Mouse (Mus musculus) heart, postnatal 25 days (tissue): ENCODE data around the gene Thbs3. TPM values are rescaled to one million over a fixed set of nuclear protein-coding genes. Genes with fewer than 3 reads are reported as not detected.

Source experiments
- DNase-seq: peaks from one replicate; pipeline ENCODE4 v3.0.0; 2022; ENCODE audit warnings: low spot score
- intact Hi-C: fragments of 180-260 bp; cut with DNase I; formaldehyde crosslinking; loops from one replicate; pipeline ENCODE4 v1.15.1; 2025
- total RNA-seq, 2 experiments: library from RNA; stranded (reverse); gene quantifications; 2 replicates each; pipeline ENCODE4 v1.2.3; 2021

Thbs3 gene
- 1 to 10 TPM; 6.1 to 7.2 TPM for total RNA-seq

DNA sequence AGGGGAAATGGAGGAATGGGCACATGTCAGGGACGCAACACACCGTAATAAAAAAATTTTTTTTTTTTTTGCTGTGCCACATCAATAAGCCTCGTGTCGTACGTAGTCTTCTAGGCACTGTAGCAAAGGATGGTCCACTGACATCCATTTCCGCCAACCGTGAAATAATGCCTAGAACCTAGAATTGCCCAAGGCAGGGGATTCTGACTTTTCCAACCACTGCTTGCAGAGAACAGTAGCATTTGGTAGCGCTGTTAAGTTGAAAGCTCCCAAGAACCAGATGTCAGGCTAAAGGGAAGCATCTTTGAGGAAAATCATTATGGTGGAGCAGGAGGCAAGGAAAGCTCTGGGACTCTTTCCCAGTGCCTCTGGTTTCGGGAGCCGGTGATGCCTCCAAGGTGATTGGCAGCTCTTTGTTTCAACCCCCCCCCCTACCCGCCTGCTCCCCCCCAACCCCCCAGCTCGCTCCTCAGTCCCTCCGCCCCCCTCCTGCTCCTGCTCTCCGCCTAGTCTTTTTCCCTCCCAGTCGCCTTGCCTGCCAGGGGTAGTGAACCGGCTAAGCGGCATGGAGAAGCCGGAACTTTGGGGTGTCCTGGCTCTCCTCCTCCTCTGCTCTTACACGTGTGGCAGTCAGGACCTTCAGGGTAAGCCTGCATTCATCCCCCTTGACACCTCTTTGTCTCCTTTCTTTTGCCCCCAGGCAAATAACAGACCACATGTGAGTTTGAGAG lies at the start of gene Thbs3:
TSS of gene Thbs3 (plus strand) at position 500 of the 731 bp plus-strand sequence.
- intact Hi-C loops: loop anchor here (2.0 kb wide), 1 partner anchor 18 kb away; no protein-coding TSS in a partner anchor
- no peak for DNase-seq

DNA sequence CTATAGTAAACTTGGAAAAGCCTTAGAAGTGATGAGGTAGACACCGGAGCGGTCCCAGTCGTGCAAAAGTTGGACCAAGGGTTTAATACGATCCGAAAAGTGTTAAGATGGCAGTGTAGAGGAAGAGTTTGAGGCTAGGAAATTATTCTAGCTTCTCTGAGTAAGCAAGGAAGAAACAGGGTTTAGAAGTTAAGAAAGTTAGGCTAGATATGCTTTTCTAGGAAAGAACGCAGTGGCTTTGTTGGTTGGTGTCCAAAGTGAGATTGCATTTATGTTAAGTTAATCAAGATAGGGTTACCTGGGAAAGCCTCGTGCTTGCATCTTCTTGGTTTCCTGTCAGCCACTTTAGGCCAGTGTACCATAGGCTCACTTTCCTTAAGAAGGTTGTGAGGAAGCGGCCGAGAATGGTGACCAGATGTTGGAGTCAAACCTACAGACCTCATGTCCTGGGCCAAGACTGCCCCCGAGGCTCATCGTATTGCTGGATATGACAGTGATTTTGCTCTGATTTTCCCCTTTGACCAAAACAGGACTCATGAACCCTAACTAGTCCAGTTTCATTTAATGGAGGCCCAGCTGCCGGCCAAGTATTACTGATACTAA lies 49.6 kb upstream of the Thbs3 start:
- intact Hi-C loops: loop anchor here (5.0 kb wide), 1 partner anchor 73 kb away; the partner anchor contains the start of gene Rusc1
- no peak for DNase-seq

- no peak for DNase-seq
- intact Hi-C loops: loop anchor here (5.0 kb wide), 1 partner anchor 75 kb away; the partner anchor contains the start of gene Rusc1
These were observed 48.0 kb upstream of the Thbs3 start for GRCm38 (mm10) chr3:89166945-89167344.

DNA sequence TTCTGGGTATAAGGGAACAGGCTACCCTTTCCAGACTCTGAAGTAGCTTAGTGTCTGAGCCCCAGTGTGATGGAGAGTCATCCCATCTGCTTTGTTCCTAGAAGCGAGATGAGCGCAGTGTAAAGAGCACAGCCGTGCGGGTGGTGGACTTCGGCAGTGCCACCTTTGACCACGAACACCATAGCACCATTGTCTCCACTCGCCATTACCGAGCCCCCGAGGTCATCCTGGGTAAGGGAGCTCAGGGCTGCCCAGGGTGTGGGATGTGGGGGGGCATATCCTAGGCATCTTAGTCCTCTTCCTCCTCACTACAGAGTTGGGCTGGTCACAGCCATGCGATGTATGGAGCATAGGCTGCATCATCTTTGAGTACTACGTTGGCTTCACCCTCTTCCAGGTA lies 40.1 kb upstream of the Thbs3 start:
- DNase-seq: no peak
- intact Hi-C loops: loop anchor here (10.0 kb wide), 1 partner anchor 620 kb away; the partner anchor contains the start of genes Lamtor2 and Ubqln4

DNA sequence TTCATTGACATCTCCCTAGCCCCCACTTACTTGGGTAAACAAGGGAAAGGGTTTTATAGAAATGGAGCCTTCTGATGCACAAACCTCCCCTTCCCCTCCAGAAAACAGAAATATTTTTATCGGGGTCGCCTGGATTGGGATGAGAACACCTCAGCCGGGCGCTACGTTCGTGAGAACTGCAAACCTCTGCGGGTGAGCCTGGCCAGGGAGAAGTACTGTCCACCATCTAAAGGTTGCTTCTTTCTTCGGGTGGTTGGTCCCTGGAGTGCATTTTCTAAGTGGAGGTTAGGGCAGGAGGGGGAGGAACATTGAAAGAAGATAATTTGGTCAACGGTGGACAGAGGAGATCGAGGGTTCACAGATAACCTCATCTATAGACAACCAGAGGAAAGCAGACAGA lies 39.4 kb upstream of the Thbs3 start:
- DNase-seq: no peak
- intact Hi-C loops: loop anchor here (10.0 kb wide), 1 partner anchor 621 kb away; the partner anchor contains the start of genes Lamtor2 and Ubqln4

- DNase-seq: no peak
- intact Hi-C loops: loop anchor here (10.0 kb wide), 1 partner anchor 622 kb away; the partner anchor contains the start of genes Lamtor2 and Ubqln4
These were observed 38.6 kb upstream of the Thbs3 start for GRCm38 (mm10) chr3:89176421-89176820.

DNA sequence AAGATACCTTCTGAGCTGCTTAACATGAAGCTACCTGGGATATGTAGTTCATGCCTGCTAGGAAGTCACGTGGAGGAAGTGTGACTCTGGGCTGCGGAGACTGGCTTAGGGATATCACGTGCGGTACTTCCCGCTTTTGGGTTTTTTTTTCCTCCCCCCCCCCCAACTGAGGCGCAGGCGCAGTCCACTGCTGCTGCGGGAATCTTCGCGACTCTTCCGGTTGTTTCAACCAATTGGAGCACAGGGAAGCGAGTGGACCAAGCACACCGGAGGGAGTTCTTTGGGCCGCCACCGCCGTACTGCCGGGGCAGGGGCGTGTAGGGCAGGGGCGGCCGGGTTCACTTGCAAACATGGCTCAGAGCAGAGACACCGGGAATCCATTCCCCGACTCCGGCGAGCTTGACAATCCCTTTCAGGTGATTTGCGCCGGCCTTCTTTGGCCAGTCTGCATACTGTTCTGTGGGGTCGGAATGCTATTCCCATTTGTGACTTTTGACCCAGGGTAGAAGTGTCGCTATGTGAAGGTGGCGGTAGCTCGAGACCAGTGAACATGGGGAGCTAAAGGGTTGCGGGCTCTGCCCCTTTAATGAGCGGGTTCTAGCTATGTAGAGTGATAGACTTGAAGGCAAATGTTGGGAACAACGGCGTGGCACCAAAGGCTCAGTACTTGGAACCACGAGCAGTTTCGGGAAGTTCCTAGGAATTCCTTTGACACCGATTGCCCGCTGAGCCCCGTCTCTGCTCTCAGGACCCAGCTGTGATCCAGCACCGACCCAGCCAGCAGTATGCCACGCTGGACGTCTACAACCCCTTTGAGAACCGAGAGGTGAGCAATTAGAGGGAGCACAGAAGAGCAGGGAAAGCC lies 37.5 kb upstream of the Thbs3 start, which contains the start of gene Scamp3:
TSS of gene Scamp3 (plus strand) at position 232 of the 865 bp plus-strand sequence.
- peak; percentile 75 for DNase-seq

DNA sequence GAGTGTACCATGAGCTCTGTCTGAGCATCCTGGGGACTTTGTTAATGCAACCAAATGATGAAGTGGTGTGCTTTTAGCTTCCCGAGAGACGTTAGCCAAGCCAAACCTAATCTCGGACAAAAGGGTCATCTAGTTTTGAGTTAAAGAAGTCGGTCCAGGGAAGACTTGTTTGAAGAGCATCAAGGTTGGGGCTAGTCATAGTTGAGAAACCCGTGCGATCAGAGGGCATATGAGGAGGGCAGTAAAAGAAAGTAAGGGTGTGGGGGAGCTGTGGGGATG lies 36.9 kb upstream of the Thbs3 start:
- intact Hi-C loops: loop anchor here (10.0 kb wide), 1 partner anchor 623 kb away; the partner anchor contains the start of genes Lamtor2 and Ubqln4
- DNase-seq: no peak

More for the DNA sequence above, 37.5 kb upstream of the Thbs3 start, which contains the start of gene Scamp3:
- intact Hi-C loops: loop anchor here (10.0 kb wide), 1 partner anchor 623 kb away; the partner anchor contains the start of genes Lamtor2 and Ubqln4

GRCm38 (mm10) chr3:89179056-89179455 lies 35.9 kb upstream of the Thbs3 start:
- intact Hi-C loops: loop anchor here (10.0 kb wide), 1 partner anchor 624 kb away; the partner anchor contains the start of genes Lamtor2 and Ubqln4
- DNase-seq: no peak

GRCm38 (mm10) chr3:89181749-89182500 lies 33.1 kb upstream of the Thbs3 start:
- intact Hi-C loops: no loop called here
- no peak for DNase-seq

- no peak for DNase-seq
- intact Hi-C loops: no loop called here
These were observed 32.4 kb upstream of the Thbs3 start for GRCm38 (mm10) chr3:89182531-89183057.

- intact Hi-C loops: no loop called here
- peak; percentile 75 for DNase-seq
These were observed 31.7 kb upstream of the Thbs3 start, which contains the start of gene Fam189b for GRCm38 (mm10) chr3:89183058-89183958. Gene Fam189b, plus strand, starts transcription at chr3:89183143.

DNA sequence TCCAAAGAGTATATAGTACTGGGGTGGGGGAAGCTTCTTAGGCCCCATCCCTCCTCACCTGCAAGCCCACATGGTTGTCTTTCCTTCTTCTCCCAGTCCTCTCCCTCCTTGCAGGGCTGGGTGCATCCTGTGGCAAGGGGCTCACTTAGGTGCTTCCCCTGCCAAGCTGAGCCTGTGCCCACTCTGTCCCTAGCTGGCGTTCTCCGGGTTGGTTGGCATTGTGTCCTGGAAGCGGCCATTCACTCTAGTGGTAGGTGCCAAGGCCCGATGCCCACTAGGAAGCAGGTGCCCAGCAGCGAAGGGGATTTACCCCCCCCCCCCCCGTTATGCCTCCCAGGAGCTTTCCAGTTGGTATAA lies 31.0 kb upstream of the Thbs3 start:
- DNase-seq: no peak
- intact Hi-C loops: no loop called here

GRCm38 (mm10) chr3:89187197-89187596 lies 27.8 kb upstream of the Thbs3 start:
- no peak for DNase-seq
- intact Hi-C loops: no loop called here

GRCm38 (mm10) chr3:89187690-89188477 lies 27.1 kb upstream of the Thbs3 start:
- intact Hi-C loops: no loop called here
- DNase-seq: no peak

- intact Hi-C loops: no loop called here
- DNase-seq: no peak
These were observed 26.5 kb upstream of the Thbs3 start for GRCm38 (mm10) chr3:89188478-89188875.

DNA sequence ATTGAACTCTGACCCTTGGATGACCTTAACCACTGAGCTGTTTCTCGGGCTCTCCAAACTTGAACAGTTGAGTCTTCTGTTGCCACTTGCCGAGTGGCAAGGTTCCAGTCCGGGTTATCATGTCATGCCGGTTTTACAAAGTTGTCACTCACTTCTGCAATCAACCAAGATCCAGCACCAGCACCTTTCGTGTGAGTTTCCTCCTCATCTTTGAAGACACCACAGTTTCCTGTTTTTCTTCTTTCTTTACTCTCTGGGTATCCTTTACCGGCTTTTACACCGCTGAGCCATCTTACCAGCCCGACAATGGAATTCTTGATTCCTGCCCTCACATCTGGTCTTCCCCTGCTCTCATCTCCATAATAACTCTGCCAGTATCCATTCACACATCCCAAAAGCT lies 24.5 kb upstream of the Thbs3 start:
- DNase-seq: no peak
- intact Hi-C loops: no loop called here
